Mouse (Mus musculus) thymus, postnatal 0 days (tissue): ENCODE measurements around the gene Tshz2. TPM values are rescaled to one million over a fixed set of nuclear protein-coding genes. Genes with fewer than 3 reads are reported as not detected.

Experiments used
- DNase-seq: peaks from one replicate; pipeline ENCODE4 v3.0.0-alpha.2; 2015; ENCODE audit warnings: low spot score
- polyA plus RNA-seq: library from polyadenylated mRNA; unstranded; fragments of >200 nt; fragmentation: Nextera tagmentation; extraction: Ambion mirVana; gene quantifications from 2 replicates; pipeline ENCODE4 v1.2.1, GENCODE M21; 2015

The Tshz2 gene
- polyA plus RNA-seq, 1 experiment from 2014 or later = 1.7 TPM

DNA sequence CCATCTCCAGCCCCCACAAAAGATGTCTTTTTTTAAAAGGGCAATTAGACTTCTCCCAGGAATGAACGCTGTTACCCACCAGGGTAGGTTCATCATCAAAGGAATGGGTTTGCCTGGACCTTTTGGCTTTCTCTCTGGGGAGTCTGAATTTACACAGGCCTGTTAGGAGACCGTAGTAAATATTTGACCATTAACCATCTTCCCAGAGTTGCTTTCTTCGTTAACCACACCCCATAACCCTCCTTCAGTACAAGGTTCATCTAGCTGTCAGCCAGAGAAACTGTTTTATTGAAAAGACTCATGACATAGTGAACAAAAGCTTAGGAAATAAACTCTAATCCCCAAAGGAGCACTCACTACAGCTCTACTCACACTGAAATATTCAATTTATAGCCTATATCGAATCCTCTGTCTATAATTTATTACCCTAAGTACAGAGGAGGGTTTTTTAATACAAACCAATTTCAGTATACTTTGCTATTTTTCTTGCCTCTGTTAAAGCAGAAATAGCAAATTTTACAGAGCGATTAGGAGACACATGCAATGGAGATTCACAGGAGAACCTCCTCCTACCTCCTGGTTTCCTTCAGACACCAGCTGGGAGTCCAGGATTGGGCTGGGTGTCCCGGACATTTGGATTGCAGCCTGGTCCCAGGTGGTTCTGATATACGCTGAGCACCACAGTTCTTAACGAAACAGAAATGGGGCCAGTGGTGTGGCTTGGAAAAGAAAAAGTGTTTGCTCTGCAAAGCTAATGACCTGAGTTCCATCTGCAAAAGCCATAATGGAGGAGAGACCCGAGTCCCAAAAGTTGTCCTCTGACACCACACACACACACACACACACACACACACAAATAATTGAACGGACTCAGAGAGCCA is 459.0 kb downstream of the Tshz2 start:
- DNase-seq = no peak

DNA sequence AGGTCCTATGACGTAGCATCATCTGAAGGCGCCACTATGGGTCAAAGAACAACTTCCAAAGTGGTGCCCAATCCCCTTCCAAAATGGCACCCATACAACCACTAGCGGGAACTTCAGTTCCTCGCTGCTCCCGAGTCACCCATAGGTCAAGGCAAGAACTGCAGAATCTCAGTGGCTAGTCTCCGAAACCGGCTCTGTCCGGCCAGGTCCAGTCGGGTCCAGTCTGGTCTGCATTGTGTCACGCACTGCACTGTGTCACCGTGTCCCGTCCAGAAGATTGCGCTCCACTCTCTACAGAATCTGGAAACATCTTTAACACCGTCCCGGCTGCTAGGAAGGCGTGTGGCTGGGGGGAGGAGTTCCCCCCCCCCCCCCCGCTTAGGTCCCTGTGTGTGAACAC is 461.4 kb downstream of the Tshz2 start:
- DNase-seq = no peak

DNA sequence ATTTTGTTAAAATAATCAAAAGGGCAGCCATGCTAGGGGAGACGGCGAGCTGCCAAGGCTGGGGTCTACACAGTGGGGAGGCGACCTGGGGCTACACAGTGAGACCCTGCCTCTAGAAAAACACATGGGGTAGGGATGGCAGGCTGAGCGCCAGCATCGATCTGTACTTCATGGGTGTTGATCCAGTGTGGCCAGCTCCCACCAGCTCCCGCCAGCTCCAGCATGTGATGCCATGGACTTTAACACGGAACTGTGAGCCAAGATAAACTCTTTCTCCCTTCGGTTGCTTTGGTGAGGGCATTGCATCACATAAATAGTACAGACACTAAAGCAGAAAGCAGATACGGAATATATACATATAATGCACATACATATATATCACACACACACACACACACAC is 462.1 kb downstream of the Tshz2 start:
- DNase-seq = no peak

DNA sequence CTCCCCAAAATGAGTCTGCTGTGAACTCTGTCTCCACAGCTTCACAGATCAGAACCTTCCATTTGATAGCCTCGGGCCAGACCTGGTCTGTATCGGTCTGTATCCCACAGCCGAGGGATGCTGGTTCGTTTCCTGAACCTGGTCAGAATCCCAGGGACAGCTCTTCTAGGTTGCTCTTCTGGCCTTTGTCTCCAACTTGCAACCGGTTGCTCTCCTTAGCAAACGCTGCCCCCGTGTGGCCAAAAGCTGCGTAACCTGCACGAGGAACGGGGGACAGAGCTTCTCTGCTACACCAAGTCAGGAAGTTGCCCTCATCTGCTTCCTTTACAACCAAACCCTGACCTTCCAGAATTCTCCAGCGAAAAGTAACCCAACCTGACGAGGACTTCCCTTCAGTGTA is 468.3 kb downstream of the Tshz2 start:
- peak; percentile 90 for DNase-seq

DNA sequence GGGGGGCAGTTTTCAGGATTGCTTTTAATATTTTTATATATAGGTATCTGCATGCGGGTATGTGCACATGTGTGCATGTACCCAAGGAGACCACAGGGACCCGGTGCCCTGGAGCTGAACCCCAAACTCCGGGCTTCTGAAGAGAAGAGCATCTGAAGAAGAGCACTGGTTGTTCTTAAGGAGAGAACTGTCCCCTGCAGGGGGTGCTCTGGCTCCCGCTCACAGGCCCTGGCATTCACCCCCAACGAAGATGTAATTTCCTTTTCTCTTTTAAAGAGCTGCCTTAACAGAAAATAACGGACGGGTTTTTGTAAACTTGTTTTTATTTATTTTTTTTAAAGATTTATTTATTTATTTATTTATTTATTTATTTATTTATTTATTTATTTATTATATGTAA is 469.1 kb downstream of the Tshz2 start:
- DNase-seq = no peak

DNA sequence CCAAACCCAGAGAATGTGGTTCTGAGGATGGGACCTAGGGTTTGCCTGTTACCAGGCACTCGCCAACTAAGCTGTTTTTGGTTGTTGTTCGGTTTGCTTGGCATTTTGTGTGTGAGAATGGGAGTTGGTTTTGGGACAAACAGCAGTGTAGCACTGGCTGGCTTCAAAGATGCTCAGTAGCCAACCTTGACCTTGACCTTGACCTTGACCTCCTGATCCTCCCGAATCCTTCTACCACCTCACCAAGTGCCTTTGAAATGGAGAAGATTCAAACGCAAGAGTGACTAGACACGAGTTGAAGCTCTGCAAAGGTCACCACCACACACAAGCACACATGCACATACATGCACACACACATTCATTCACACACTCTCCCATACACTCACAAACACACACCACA is 470.5 kb downstream of the Tshz2 start:
- no peak for DNase-seq

DNA sequence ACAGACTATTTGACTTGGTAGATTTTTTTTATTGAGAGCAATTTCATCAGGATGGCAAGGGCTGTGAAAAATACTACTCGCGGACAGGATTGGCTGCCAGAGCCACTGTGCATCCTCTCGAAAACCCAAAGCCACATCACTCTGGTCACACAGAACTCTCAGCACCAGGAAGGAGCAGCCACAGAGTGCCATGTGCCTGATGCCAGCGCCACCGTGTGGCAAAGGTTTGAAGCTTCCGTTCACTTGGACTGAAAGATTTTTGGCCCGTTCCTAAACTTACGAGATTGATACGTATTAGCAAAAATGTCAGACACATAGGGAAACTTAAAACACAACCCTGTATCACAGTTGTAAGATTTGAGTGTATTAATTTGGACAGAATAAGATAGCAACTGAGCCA is 471.0 kb downstream of the Tshz2 start:
- DNase-seq = peak; percentile 65

DNA sequence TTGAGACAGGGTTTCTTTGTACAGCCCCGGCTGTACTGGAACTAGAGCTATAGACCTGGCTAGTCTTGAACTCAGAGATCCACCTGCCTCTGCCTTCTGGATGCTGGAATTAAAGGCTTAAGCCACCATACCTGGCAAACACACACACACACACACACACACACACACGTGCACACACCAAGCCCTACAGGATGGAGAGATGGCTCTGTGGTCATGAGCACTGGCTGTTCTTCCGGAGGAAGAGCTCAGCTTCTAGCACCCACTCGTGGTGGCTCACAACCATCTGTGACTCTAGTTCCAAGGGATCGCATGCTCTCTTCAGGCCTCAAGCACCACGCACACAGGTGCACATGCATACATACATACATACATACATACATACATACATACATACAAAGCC is 471.6 kb downstream of the Tshz2 start:
- peak; percentile 36 for DNase-seq

DNA sequence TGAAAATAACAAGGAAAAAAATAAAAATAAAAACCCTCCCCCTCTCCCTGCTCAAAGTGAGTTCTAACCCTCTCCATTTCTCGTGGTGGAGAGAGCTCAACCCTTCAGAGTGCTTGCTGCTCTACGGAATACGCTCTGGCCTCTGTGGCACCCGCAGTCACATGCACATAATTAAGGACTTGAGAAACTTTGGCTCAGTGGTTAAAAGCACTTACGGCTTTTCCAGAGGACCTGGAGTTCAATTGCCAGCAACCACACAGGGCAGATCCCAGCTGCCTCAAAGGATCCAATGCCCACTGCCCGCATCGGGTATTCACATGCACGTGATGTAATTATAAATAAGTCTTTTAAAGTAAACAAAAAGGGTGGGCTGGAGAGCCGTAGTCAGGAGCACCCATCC is 473.2 kb downstream of the Tshz2 start:
- no peak for DNase-seq

DNA sequence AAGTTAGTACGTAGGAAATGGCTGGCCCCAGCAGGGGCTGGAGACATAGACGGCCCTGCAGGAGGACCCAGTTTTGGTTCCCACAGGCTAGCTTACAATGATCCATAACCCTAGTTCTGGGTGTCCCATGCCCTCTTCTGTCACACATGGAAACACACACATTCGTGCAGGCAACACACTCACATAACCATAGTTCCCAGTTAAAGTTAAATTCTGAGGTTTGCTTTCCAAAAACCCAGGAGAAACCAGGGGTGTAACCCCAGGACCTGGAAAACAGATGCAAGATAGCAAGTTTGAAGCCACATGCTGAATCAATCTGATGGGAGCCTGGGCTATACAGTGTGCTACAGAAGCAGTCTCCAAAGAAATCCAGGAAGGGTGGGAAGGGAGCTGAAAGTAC is 475.0 kb downstream of the Tshz2 start:
- no peak for DNase-seq

DNA sequence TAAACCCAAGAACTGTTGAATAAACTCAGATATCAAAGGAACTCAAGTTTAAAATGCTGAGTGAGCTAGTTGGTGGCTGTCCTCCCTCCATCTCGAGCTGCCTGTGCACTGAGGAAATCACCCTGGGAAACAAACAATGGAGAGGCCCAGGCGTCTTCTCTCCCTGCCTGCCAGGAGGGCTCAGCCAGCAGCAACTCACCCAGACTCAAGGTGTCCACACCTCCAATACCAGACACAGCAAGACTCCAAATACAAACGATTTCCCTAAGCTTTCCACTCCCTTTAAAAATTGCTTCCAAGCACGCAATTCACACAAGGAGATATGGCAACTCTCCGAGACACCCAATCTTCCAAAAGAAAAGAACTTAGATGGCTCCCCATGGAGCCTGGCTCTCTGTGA is 476.7 kb downstream of the Tshz2 start:
- no peak for DNase-seq

DNA sequence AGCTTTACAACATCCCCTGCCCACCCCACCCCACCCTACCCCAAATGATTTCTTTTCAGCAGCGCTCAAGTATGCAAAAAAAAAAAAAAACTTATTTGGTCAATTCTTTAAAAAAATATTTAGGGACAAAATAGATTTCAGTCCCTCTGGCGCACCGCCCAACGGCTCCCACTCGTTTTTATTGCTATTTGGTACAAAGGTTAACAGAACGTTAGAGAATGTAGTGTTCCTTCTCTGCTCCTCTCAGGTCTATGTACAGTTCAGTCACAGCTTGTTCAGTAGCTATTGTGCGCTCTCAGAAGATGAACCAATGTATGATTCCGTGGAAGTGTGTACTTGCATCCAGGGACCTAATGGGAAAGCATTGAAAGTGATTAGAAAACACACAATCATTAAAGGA is 477.5 kb downstream of the Tshz2 start:
- DNase-seq = no peak

DNA sequence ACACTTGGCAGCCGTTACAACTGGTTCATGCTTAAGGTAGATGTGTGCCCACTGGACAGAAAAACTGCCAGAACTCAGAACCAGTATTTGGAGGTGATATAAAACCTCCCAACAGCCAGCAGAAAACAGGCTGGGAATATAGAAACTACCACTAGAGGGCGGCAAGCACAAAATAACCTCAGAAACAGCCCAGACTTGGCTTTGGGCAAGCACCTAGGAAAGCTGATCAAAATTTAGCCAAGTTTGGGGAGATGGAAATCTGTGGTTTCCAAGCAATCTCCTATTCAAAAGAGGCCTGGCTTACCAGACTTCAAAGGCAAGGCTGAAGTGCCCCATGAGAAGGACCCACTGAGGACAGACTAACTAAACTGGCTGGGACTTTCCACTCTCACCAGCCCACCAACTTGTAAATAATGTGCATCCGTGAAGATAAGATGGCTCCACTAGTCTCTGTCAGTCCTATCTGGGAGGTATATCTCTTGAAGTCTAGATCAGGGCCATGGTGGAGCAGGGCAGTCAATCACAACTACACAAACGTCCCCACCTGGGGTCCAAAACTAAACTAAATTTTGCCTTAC is 484.0 kb downstream of the Tshz2 start:
- DNase-seq = peak; percentile 81

DNA sequence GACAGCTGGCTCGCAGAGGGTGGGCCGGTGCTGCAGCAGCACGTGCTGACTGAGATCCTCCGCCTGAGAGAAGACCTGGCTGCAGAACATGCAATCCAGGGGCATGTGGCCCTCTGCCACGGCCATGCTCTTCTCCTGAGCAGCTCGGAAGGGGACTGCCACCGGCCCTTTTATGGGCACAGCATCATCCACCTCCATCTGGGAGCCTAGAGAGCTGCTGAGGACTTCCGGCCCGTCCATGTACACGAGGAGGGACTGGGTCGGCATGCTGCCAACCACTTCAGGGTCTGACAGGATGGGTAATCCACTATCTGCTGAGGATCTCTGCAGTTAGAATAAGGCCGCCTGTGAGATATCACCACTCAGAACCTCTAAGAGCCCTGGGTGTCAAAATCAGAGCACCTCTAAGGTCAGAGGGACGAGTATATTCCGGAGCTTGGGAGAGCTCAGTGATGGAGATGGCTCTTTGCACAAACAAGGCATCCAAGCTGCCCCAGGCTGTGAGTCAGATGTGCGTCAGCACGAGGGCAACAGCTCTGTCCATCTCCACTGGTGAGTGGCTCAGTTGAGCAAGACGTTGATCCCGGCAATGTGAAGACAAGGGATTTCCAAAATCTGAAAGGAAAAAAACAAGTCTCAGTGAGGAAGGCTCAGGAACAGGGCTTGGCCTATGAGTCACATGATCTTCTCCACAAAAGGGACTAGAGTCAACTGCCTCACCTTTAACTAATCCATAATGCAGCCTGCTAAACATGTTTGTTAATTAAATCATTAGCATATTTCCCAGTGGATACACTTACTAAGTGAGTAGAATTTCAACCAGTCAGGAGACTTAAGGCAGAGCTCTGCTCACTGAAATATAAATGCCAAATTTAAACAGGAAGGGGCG is 487.6 kb downstream of the Tshz2 start:
- DNase-seq = no peak

Other genes starting within 250 kb of the Tshz2 start
- not detected in 2 replicates for gene Gm11011, start 45.3 kb upstream of the Tshz2 start, polyA plus RNA-seq